Mouse (Mus musculus): ENCODE measurements around the gene B4galt2. TPM values are rescaled to one million over a fixed set of nuclear protein-coding genes. Genes with fewer than 3 reads are reported as not detected.

The B4galt2 gene
- total and polyA plus RNA-seq, 3 experiments: 0.08 to 0.19 TPM; not detected in 1

- Histone ChIP-seq H3K9ac (ENCODE audit: control insufficient read depth, low read depth, low read length, poor library complexity, severe bottlenecking) (peak overlapping the region; percentile 72), H3K79me2 (ENCODE audit: control insufficient read depth, insufficient read depth, low read length, poor library complexity) (peaks cover 3% of the 10 kb centered on the region; the same call in 1 of the 2 replicates), H3K4me1 (ENCODE audit: control insufficient read depth in 1 of 2, insufficient read depth in 2 of 2, low read length in 2 of 2) (peaks cover 40 to 54% of the 10 kb centered on the region in 2 experiments), H3K9me3 (replicated peaks; ENCODE audit: insufficient read depth, low read length) (no peaks in the 10 kb centered on the region), H3K27ac (ENCODE audit: control insufficient read depth, low read depth, low read length) (peak overlapping the region; percentile 78), H3K36me3 (ENCODE audit: control insufficient read depth in 1 of 2, insufficient read depth in 2 of 2, low read length in 2 of 2) (peaks cover 0 to 45% of the 10 kb centered on the region in 2 experiments; a peak in 2 of 4 replicates), H3K27me3 (ENCODE audit: control insufficient read depth in 1 of 2, insufficient read depth in 2 of 2, low read length in 2 of 2) (no peaks in the 10 kb centered on the region), H3K4me3 (ENCODE audit: control insufficient read depth in 1 of 2, insufficient read depth in 1 of 2, low read depth in 2 of 2, low read length in 2 of 2) (peak overlapping the region; percentile 65 to 100)
- peak; percentile 94 for DNase-seq (ENCODE audit: low read depth, low spot score)
- TF ChIP-seq ZNF384 (IDR thresholded peaks at IDR 0.05; ENCODE audit: low read depth, low read length) (no peak), E2F4 (IDR thresholded peaks at IDR 0.05; ENCODE audit: borderline replicate concordance, low read depth, low read length) (no peak), EP300 (IDR thresholded peaks at IDR 0.05; ENCODE audit: low read depth in 1 of 2, low read length in 2 of 2) (no peak), MYC (IDR thresholded peaks at IDR 0.05; ENCODE audit: low read depth, low read length) (no peak), POLR2AphosphoS2 (IDR thresholded peaks at IDR 0.05; ENCODE audit: low read length) (0 out of 2 replicates have a peak, but pooled peaks have one; percentile 26), RCOR1 (IDR thresholded peaks at IDR 0.05; ENCODE audit: low read depth, low read length) (no peak), SIN3A (IDR thresholded peaks at IDR 0.05; ENCODE audit: low read length) (peak; percentile 57; the same call in 1 of the 2 replicates), KAT2A (conservative IDR thresholded peaks at IDR 0.05; ENCODE audit: low read depth, low read length) (no peak; the same call in 1 of the 2 replicates), NELFE (IDR thresholded peaks at IDR 0.05; ENCODE audit: low read depth, low read length) (peak; percentile 48; the same call in 1 of the 2 replicates), POLR2AphosphoS5 (IDR thresholded peaks at IDR 0.05; ENCODE audit: borderline replicate concordance, low read depth, low read length) (no peak), CHD2 (IDR thresholded peaks at IDR 0.05; ENCODE audit: low read length) (no peak), BHLHE40 (IDR thresholded peaks at IDR 0.05; ENCODE audit: borderline replicate concordance, low read depth, low read length) (peak; percentile 81), ZKSCAN1 (IDR thresholded peaks at IDR 0.05; ENCODE audit: low read depth, low read length) (no peak), MAZ (IDR thresholded peaks at IDR 0.05; ENCODE audit: low read depth, low read length) (peak; percentile 74), MAFK (IDR thresholded peaks at IDR 0.05; ENCODE audit: borderline replicate concordance, low read depth, low read length) (no peak), TCF12 (IDR thresholded peaks at IDR 0.05; ENCODE audit: low read depth, low read length) (peak; percentile 50; the same call in 1 of the 2 replicates), MXI1 (IDR thresholded peaks at IDR 0.05; ENCODE audit: low read depth, low read length) (peak; percentile 78; the same call in 1 of the 2 replicates), TBP (IDR thresholded peaks at IDR 0.05; ENCODE audit: low read depth, low read length) (no peak), ZMIZ1 (IDR thresholded peaks at IDR 0.05; ENCODE audit: low read depth, low read length) (peak; percentile 32; the same call in 1 of the 2 replicates), MYB (IDR thresholded peaks at IDR 0.05; ENCODE audit: low read depth, low read length) (no peak), POLR2A (IDR thresholded peaks at IDR 0.05; ENCODE audit: control insufficient read depth in 1 of 2, insufficient read depth in 1 of 2, low read depth in 1 of 2, low read length in 2 of 2, poor library complexity in 1 of 2) (peak in 1 of 2 experiments; percentile 41; a peak in 2 of 4 replicates), ELF1 (IDR thresholded peaks at IDR 0.05; ENCODE audit: low read depth, low read length) (no peak), CTCF (IDR thresholded peaks at IDR 0.05 in 2 of 3, conservative IDR thresholded peaks at IDR 0.05 in 1 of 3; ENCODE audit: control insufficient read depth in 1 of 3, insufficient read depth in 1 of 3, low read depth in 2 of 3, low read length in 3 of 3, poor library complexity in 1 of 3, severe bottlenecking in 1 of 3) (no peak), GABPA (IDR thresholded peaks at IDR 0.05; ENCODE audit: low read depth, low read length) (no peak), SMC3 (IDR thresholded peaks at IDR 0.05; ENCODE audit: low read depth, low read length) (no peak), UBTF (IDR thresholded peaks at IDR 0.05; ENCODE audit: borderline replicate concordance, insufficient read depth, low read depth, low read length) (no peak), NRF1 (IDR thresholded peaks at IDR 0.05; ENCODE audit: insufficient read depth, low read depth, low read length, poor library complexity, severe bottlenecking) (peak; percentile 62), TAL1 (IDR thresholded peaks at IDR 0.05; ENCODE audit: low read length) (no peak), ZC3H11A (IDR thresholded peaks at IDR 0.05; ENCODE audit: low read depth, low read length) (no peak), MEF2A (IDR thresholded peaks at IDR 0.05; ENCODE audit: extremely low read depth, insufficient replicate concordance, low read depth, low read length, poor library complexity, severe bottlenecking) (no peak), USF1 (IDR thresholded peaks at IDR 0.05; ENCODE audit: low read depth, low read length) (no peak), CHD1 (IDR thresholded peaks at IDR 0.05; ENCODE audit: low read depth, low read length) (no peak), HCFC1 (IDR thresholded peaks at IDR 0.05; ENCODE audit: low read depth, low read length) (peak; percentile 50; the same call in 1 of the 2 replicates), RAD21 (IDR thresholded peaks at IDR 0.05; ENCODE audit: low read depth, low read length) (no peak), JUND (IDR thresholded peaks at IDR 0.05; ENCODE audit: low read depth, low read length) (no peak), ETS1 (IDR thresholded peaks at IDR 0.05; ENCODE audit: low read depth, low read length) (peak; percentile 47)
Measured at GRCm38 (mm10) chr4:117834845-117835530, 48.3 kb downstream of the B4galt2 start.
